Mouse (Mus musculus): Measurements from ENCODE around the gene Epha6. TPM values are rescaled to one million over a fixed set of nuclear protein-coding genes. Genes with fewer than 3 reads are reported as not detected.
"Not testable (repeated sequence)": the region's sequence is repeated elsewhere in the genome, so short reads cannot be mapped to it uniquely, and the experiment has no call there.

The Epha6 gene
- polyA plus RNA-seq, 1 experiment from 2014 or later, result 2.1 TPM

GRCm38 (mm10) chr16:59846574-59846973 lies 758.8 kb downstream of the Epha6 start:
- 0 out of 2 replicates have a peak, but pooled peaks have one; percentile 62 for ATAC-seq
- H3K9me3 ChIP-seq (replicated peaks), result no peaks in the 10 kb centered on the region
- no peak overlapping the region for H3K9ac ChIP-seq
- WGBS, result 13% methylated on average over 3 of the region's 3 CpGs
- H3K4me2 ChIP-seq, result no peak overlapping the region
- no peak overlapping the region for H3K4me3 ChIP-seq
- no peaks in the 10 kb centered on the region for H3K36me3 ChIP-seq (ENCODE audit: poor library complexity, severe bottlenecking)
- H3K27me3 ChIP-seq, result no peaks in the 10 kb centered on the region
- H3K4me1 ChIP-seq, result no peaks in the 10 kb centered on the region
- no peak overlapping the region for H3K27ac ChIP-seq

DNA sequence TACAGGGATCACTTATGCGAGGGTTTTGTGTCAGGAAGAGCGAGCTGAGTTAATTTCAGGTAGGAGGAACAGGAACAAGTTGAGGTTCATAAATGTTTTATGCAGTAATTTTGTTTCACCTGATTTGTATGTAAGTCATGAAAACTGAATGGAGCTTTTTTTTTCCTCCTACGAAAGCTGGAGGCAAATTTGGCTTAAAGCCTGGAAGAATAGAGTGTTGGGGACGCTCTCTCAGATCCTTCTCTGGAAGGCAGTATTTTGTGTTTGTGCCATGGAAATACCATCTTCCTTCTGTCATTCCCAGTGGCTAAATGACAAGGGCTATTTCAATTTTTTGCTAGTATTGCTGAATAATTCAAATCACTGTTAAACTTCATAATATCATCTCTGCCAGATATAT lies 768.6 kb downstream of the Epha6 start:
- Histone ChIP-seq H3K4me2 (no peak overlapping the region), H3K27me3 (no peaks in the 10 kb centered on the region), H3K4me1 (peaks cover 8% of the 10 kb centered on the region; the same call in 1 of the 2 replicates), H3K9me3 (replicated peaks) (no peaks in the 10 kb centered on the region), H3K4me3 (no peak overlapping the region), H3K27ac (no peak overlapping the region), H3K36me3 (ENCODE audit: poor library complexity, severe bottlenecking) (no peaks in the 10 kb centered on the region), H3K9ac (no peak overlapping the region)
- no peak for ATAC-seq
- 81% methylated on average over 4 of the region's 4 CpGs for WGBS

DNA sequence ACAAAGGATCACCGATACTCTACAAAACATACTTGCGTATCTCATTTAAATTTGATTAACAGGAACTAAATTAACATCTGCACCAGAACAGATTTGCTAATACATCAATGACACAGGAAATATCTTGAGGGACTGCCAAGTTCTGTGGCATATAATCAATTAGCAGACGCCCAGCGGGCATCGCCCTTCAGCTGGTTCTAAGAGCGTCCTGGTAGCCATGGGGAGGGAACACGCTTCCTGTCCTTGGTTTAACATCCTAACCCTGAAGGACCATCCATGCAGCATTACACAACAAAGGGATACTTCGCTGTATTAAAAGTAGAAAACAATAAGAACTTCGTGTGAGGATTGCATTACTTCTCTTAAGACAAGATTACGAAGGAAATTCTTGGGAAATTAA lies 769.0 kb downstream of the Epha6 start:
- H3K4me3 ChIP-seq, result no peak overlapping the region
- H3K4me1 ChIP-seq, result peaks cover 8% of the 10 kb centered on the region; the same call in 1 of the 2 replicates
- no peak overlapping the region for H3K9ac ChIP-seq
- no peaks in the 10 kb centered on the region for H3K9me3 ChIP-seq (replicated peaks)
- ATAC-seq, result no peak
- 92% methylated on average over 10 of the region's 10 CpGs for WGBS
- no peaks in the 10 kb centered on the region for H3K36me3 ChIP-seq (ENCODE audit: poor library complexity, severe bottlenecking)
- no peak overlapping the region for H3K4me2 ChIP-seq
- H3K27me3 ChIP-seq, result no peaks in the 10 kb centered on the region
- H3K27ac ChIP-seq, result no peak overlapping the region

DNA sequence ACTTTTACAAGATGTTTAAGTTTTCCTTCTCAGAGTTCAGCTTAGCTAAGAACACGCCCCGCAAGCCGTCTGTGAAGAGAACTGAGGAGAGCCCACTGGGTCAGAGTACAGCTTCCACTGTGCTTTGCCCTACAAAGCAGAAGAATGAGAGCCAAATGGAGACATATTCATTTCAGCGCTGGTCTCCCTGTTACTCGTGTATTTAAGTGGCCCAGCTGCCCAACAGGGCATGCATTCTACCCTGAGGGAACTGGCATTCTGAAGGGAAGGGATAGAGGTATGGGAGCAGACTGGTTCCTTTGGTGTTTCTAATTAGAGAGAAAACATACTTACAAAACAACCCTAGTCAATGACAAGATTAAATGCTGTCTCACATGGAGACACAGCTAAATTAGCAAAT lies 772.9 kb downstream of the Epha6 start:
- H3K9me3 ChIP-seq (replicated peaks), result no peaks in the 10 kb centered on the region; the same call in 1 of the 2 replicates
- no peak overlapping the region for H3K4me3 ChIP-seq
- no peak overlapping the region for H3K9ac ChIP-seq
- WGBS, result 46% methylated on average over 5 of the region's 5 CpGs
- H3K27ac ChIP-seq, result no peak overlapping the region; the same call in 1 of the 2 replicates
- H3K36me3 ChIP-seq (ENCODE audit: poor library complexity, severe bottlenecking), result no peaks in the 10 kb centered on the region
- H3K27me3 ChIP-seq, result no peaks in the 10 kb centered on the region
- peaks cover 8% of the 10 kb centered on the region; the same call in 1 of the 2 replicates for H3K4me1 ChIP-seq
- ATAC-seq, result peak; percentile 83
- no peak overlapping the region for H3K4me2 ChIP-seq

DNA sequence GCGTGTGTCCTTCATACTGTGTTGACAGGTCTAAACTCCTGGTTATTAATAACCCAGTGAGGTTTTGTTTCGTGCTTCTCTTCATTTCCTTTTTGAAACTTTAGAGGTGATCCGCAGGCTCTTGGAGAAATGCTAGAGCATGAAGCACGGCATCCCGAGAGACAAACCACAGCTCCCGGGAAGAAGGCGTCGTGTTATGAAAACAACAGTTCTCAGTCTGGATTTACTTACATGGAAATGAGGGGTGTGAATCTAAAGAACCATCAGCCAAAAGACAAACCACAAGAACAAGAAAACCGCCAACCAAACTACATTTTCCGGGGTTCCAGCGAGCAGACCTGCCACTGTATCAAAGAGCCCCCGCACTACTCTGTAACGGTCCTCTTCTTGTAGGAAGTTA lies 775.7 kb downstream of the Epha6 start:
- Histone ChIP-seq H3K27me3 (no peaks in the 10 kb centered on the region), H3K9ac (no peak overlapping the region), H3K36me3 (ENCODE audit: poor library complexity, severe bottlenecking) (no peaks in the 10 kb centered on the region), H3K4me1 (peaks cover 8% of the 10 kb centered on the region; the same call in 1 of the 2 replicates), H3K27ac (no peak overlapping the region), H3K9me3 (replicated peaks) (no peaks in the 10 kb centered on the region; the same call in 1 of the 2 replicates), H3K4me3 (no peak overlapping the region), H3K4me2 (no peak overlapping the region)
- no peak for ATAC-seq
- 91% methylated on average over 13 of the region's 13 CpGs for WGBS

- not testable (repeated sequence) for H3K4me1 ChIP-seq; H3K4me3 ChIP-seq; H3K36me3 ChIP-seq (ENCODE audit: poor library complexity, severe bottlenecking); H3K9ac ChIP-seq; H3K27ac ChIP-seq; H3K9me3 ChIP-seq (replicated peaks); ATAC-seq; H3K27me3 ChIP-seq; H3K4me2 ChIP-seq
- WGBS, result 87% methylated on average over 4 of the region's 4 CpGs
Measured at GRCm38 (mm10) chr16:59799790-59800189, 805.5 kb downstream of the Epha6 start.

GRCm38 (mm10) chr16:59772297-59772696 lies 833.0 kb downstream of the Epha6 start:
- H3K27ac ChIP-seq, result no peak overlapping the region

DNA sequence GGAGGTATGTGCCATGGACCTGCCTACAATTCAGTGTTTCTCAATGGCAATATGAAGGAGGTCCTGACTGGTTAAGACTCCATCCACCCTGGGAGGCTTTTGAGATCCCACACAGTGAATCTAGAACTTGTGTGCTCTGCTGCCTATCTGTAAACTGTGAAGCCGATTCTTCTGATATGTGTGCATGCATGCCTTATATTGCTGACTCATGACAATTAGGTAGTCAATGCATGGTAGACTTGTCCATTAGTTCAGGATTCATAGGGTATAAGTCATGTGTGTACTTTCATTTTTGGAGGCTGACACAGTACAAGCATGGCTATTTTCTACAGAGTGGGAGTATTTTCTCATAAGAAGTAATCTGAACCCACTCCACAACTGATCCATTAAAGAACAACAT lies 834.9 kb downstream of the Epha6 start:
- Histone ChIP-seq H3K9ac (no peak overlapping the region), H3K4me2 (no peak overlapping the region), H3K27ac (no peak overlapping the region), H3K4me3 (no peak overlapping the region), H3K4me1 (no peaks in the 10 kb centered on the region), H3K27me3 (no peaks in the 10 kb centered on the region), H3K36me3 (ENCODE audit: poor library complexity, severe bottlenecking) (no peaks in the 10 kb centered on the region), H3K9me3 (replicated peaks) (no peaks in the 10 kb centered on the region)
- ATAC-seq, result no peak
- WGBS, result 95% methylated on average over 1 of the region's 1 CpGs

More at GRCm38 (mm10) chr16:59772297-59772696, 833.0 kb downstream of the Epha6 start:
- no peaks in the 10 kb centered on the region for H3K9me3 ChIP-seq (replicated peaks)
- no peak overlapping the region for H3K4me2 ChIP-seq
- no peak overlapping the region for H3K4me3 ChIP-seq
- 89% methylated on average over 2 of the region's 2 CpGs for WGBS
- no peaks in the 10 kb centered on the region for H3K27me3 ChIP-seq
- H3K9ac ChIP-seq, result no peak overlapping the region
- no peaks in the 10 kb centered on the region for H3K36me3 ChIP-seq (ENCODE audit: poor library complexity, severe bottlenecking)
- no peaks in the 10 kb centered on the region for H3K4me1 ChIP-seq
- no peak for ATAC-seq

- Histone ChIP-seq H3K9me3 (replicated peaks) (no peaks in the 10 kb centered on the region), H3K9ac (no peak overlapping the region), H3K4me1 (no peaks in the 10 kb centered on the region), H3K27me3 (no peaks in the 10 kb centered on the region), H3K4me2 (no peak overlapping the region), H3K36me3 (ENCODE audit: poor library complexity, severe bottlenecking) (no peaks in the 10 kb centered on the region), H3K4me3 (no peak overlapping the region), H3K27ac (no peak overlapping the region)
- 62% methylated on average over 7 of the region's 7 CpGs for WGBS
- ATAC-seq, result no peak
Measured at GRCm38 (mm10) chr16:59769936-59770335, 835.4 kb downstream of the Epha6 start.

DNA sequence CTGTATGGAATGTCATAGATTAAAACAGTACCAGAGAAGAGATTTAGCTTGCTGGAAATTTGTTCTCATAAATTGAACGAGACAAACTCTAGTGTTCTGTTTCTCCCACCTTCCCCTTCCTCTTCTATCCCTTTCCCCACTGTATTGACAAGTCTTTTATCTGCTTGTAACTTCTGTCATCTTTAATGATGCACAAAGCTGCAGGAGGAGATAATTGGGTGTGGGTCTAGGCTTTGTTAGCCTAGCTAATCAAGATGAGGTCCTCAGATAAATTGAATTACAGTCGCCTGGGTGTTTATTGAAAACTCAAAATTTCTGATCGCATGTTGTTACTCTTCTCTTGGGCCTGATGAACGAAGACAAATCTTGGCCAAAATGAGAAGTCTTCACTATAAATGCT lies 844.5 kb downstream of the Epha6 start:
- 65% methylated on average over 4 of the region's 4 CpGs for WGBS
- Histone ChIP-seq H3K36me3 (ENCODE audit: poor library complexity, severe bottlenecking) (no peaks in the 10 kb centered on the region), H3K27ac (no peak overlapping the region), H3K9me3 (replicated peaks) (no peaks in the 10 kb centered on the region), H3K4me3 (no peak overlapping the region), H3K4me2 (no peak overlapping the region), H3K27me3 (no peaks in the 10 kb centered on the region), H3K9ac (no peak overlapping the region), H3K4me1 (no peaks in the 10 kb centered on the region)
- no peak for ATAC-seq

- Histone ChIP-seq H3K9me3 (replicated peaks) (no peaks in the 10 kb centered on the region), H3K4me3 (no peak overlapping the region), H3K27me3 (no peaks in the 10 kb centered on the region), H3K36me3 (ENCODE audit: poor library complexity, severe bottlenecking) (no peaks in the 10 kb centered on the region), H3K4me1 (no peaks in the 10 kb centered on the region), H3K27ac (no peak overlapping the region), H3K4me2 (no peak overlapping the region), H3K9ac (no peak overlapping the region)
- ATAC-seq, result no peak
- WGBS, result 85% methylated on average over 4 of the region's 4 CpGs
Measured at GRCm38 (mm10) chr16:59750905-59751304, 854.4 kb downstream of the Epha6 start.

DNA sequence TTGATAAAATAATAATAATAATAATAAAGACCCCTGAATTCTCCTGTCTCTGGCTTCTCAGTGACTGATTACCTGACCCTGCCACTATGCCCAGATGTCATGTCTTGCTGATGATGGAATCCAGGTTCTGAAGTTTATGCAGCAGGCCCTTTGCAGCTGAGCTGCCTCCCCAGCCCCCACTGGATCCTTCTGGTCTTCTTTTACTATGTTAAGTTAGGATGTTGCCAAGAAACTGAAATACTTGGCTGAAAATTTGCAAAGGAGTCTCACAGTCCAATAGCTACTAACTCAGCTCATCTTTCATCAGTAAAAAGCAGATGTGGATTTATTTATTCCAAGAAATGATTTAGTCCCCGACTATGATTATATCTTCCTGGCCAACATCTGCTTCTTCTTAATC lies 861.7 kb downstream of the Epha6 start:
- no peak overlapping the region for H3K4me2 ChIP-seq
- H3K9ac ChIP-seq, result no peak overlapping the region
- WGBS, result 100% methylated on average over 1 of the region's 1 CpGs
- no peak overlapping the region for H3K27ac ChIP-seq
- H3K9me3 ChIP-seq (replicated peaks), result no peaks in the 10 kb centered on the region
- no peak for ATAC-seq
- no peak overlapping the region for H3K4me3 ChIP-seq
- H3K27me3 ChIP-seq, result no peaks in the 10 kb centered on the region
- H3K4me1 ChIP-seq, result no peaks in the 10 kb centered on the region
- H3K36me3 ChIP-seq (ENCODE audit: poor library complexity, severe bottlenecking), result no peaks in the 10 kb centered on the region

GRCm38 (mm10) chr16:59715524-59715923 lies 889.8 kb downstream of the Epha6 start:
- no peaks in the 10 kb centered on the region for H3K4me1 ChIP-seq
- H3K9me3 ChIP-seq (replicated peaks), result no peaks in the 10 kb centered on the region
- H3K27ac ChIP-seq, result no peak overlapping the region
- 93% methylated on average over 4 of the region's 4 CpGs for WGBS
- H3K9ac ChIP-seq, result no peak overlapping the region
- no peaks in the 10 kb centered on the region for H3K27me3 ChIP-seq
- H3K36me3 ChIP-seq (ENCODE audit: poor library complexity, severe bottlenecking), result no peaks in the 10 kb centered on the region
- H3K4me3 ChIP-seq, result no peak overlapping the region
- no peak for ATAC-seq
- no peak overlapping the region for H3K4me2 ChIP-seq

Data from forebrain, embryonic 13.5 days (tissue).